Mouse (Mus musculus): ENCODE results near the gene Aaas.

Aaas gene

DNA sequence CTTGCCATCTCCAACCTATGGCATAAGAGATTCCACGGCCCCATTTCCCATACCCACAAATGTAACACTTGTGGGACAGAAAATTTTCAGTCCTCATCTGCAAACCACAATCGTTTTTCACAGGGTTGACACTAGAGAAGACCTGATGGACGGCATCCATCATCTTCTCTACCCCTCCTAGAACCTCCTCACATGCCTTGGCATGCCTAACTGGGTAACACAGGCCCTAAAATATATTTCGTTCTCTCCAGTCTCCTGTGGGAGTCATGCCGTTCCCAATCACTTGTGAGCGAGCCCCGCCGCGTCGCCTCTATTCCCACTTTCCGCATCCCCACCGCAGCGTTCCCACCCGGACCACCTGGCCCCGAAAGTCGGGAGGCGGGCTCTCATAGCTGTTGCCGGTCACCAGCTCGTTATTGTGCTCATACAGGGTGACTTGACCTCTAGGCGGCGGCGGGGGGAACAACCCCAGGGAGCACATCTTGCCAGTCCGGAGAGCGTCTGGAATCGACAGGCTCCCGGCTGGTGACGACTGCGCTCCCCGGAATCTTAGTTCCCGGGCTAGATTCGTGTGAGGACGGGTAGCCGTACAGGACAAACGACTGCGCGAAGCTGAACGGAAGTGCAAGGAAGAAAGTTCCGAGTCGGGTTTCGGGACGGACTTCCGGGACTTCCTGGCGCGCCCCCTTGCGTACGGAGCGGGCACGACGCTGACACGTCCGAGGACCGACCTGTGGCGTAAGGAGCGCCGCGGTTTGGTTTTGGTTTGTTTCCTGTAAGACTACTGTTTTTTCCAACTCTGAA is at the start of gene Aaas:
Gene Aaas (minus strand): TSS at position 634 of the 804 bp plus-strand sequence.
- peak; percentile 98 for DNase-seq (ENCODE audit: low read depth, low spot score)

DNA sequence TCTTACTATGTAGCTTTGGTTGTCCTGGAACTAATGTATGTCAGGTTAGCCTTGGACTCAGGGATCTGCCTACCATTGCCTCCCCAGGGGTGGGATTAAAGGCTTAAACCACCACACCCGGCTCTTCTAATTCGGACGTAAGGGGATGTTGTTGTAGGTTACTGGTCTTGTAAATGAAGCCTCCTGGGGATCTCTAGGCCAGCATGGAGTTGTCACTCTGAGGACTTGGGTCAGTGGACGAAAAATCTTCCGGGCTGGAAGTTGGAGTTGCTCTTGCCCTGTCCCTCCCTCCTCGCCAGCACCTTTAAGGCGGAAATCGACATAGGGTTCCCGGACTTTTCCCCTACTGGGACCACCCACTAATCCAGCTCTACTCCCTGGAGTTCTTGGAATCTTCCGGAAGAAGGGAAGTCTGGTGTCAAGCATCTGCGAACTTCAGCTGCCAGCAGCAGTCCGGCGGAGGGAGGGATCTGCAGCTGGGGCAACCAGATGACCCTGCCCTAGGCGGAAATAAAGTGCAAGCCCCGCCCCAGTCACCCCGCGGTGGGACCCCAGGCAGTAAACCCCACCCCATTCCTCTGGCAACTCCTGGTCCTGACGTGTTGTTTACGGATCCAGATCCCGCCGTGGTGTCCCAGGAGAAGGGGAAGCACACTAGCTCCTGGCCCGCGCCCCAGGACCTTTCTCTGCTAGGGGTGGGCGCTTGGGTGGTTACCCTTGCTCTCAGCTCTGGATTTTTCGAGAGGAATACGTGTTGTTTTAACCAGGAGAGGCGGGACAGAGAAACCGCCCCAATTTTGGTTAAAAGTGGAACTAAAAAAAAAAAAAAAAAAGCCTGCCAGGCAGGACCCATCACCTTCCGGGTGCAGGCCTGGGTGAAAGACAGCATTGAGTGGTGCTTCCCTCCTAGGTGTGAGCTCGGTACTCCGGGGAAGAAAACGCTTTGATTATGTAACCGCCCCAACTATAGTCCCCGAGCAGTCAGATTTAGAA is 49.0 kb upstream of the Aaas start:
- peak; percentile 73 for DNase-seq (ENCODE audit: low read depth, low spot score)

DNA sequence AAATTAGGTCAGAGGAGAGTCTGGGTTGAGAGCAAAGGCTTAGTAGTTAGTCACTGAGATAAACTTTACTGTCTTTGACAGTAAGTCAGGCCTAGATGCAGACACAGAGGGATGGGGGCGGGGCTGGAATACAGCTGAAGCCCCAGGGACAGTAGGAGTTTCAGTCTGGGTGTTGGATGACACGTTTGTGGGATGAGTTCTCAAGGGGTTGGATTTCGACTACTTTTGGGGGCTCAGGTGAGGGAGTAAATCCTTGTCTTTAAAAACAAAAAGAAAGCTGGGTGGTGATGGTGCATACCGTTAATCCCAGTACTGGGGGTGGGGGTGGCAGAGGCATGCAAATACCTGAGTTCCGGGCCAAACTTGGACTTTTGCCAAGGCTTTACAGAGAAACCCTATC is 48.1 kb upstream of the Aaas start:
- no peak for DNase-seq (ENCODE audit: low read depth, low spot score)

DNA sequence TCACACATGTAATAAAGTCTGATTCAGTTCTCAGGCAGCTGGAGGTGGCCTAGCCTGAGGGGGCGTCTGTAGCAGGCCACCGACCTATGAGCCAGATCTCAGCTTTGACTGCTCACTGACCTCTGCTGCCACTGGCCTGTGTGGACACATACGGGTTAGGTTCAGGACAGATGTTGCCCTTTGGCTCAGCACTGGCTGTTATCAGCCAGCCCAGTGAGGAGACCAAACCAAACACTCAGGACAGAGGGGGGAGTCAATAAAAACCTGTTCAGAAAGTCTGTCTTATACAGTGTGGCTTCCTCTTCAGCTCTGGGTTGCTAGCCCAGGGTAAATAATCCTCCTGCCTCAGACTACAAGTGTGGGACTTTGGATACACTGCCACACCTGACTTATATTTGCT is 44.5 kb upstream of the Aaas start:
- DNase-seq (ENCODE audit: low read depth, low spot score): no peak

DNA sequence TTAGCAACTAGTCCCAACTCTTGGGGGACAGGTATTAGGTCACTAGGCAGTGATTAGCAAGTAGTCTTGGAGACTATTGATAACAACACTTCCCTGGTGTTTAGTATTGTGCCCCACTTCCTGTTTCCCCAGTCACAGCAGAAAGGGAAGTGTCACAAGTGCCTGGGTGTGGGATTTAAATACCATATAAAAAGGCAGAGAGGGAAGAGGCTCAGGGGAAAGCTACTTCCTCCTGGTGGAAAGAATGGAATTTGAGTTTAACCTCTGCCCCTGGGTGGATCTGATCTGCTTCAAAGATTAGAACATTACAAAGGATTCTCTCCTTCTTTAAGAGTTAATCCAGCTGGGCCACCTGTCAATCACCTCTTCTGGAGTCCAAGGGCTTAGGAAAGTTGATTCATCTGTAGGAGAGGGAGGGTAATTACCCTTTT is 43.0 kb upstream of the Aaas start:
- DNase-seq (ENCODE audit: low read depth, low spot score): no peak

DNA sequence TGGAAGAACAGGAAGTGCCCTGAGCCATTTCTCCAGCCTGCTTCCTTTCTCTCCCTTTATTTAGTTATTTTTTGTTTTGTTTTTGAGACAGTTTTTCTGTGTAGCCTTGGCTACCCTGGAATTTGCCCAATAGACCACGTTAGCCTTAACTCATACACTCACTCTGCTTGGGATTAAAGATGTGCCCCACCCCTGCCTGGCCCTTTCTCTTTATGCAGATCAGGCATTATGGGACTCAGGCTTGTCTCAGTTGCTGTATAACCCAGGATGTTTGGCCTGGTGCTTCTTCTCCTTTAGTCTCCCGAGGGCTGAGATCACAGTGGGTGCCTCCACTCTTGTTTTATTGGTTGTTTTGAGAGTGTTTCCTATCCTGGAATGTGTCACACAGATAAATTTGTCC is 41.9 kb upstream of the Aaas start:
- DNase-seq (ENCODE audit: low read depth, low spot score): no peak

DNA sequence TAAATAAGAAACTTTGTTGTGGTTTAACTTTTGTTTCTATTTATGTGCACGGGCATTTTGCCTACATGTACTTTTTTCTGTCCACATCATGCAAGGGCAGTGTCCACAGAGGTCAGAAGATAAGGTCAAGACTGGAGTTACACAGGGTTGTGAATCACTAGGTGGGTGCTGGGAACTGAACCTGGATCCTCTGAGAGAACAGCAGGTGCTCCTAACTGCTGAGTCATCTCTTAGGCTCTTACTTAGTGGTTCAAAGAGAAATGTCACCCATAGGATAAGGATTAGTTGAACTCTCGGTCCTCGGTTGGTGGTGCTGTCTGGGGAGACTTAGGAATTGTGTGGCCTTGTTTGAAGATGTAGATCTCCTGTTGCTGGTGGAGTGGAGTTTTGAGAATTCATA is 38.4 kb upstream of the Aaas start:
- DNase-seq (ENCODE audit: low read depth, low spot score): no peak

DNA sequence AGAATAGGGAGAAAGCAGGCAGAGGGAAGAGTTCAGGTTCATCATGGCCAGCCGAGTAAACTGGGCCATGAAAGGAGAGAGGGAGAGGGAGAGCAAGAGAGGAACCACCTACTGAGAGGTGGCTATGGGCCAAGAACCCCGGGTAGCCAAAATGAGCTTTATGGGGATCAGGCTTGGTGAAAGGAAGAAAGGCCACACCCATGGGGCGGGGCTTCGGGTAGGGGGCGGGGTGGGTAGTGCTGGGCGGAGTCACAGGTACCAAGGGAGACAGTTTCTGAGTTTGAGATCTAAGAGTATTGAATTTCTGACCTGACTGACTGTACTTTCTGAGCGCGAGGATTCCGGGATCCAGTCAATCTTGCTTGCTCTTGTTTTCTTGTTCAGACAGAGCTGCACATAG is 36.1 kb upstream of the Aaas start:
- DNase-seq (ENCODE audit: low read depth, low spot score): peak; percentile 31

DNA sequence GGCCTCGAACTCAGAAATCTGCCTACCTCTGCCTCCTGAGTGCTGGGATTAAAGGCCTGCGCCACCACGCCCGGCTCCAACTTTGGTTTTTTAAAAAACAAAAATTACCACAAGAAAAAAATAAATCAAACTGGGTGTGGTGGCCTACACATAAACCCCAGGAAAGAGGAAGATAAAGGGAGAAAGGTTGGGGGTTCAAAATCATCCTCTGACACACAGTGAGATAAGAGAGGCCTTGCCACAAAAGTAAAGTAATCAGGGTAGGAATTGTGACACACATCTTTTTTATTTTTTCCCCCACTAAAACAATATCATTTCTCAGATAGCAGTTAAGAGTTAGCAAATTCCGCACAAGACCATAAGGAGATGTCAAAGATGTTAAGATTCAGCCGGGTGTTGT is 33.1 kb upstream of the Aaas start:
- DNase-seq (ENCODE audit: low read depth, low spot score): no peak

DNA sequence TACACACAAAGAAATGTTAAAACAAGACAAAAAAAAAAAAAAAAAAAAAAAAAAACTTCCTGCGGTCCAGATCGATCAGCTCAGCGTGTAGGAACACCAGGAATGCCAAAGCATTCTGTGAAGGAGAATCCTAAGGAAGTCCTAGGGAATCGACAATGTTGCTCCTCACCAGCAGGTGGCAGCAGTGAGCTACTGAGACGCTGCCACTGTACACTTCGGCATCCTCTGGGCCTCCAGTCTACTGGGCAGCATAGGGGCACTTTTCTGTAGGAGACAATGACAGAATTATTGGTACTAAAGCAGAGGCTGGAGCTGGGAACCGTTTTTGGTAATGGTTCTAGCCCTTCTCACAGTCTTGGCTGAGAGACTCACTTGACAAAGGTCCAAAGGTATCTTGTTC is 31.0 kb upstream of the Aaas start:
- DNase-seq (ENCODE audit: low read depth, low spot score): peak; percentile 87

DNA sequence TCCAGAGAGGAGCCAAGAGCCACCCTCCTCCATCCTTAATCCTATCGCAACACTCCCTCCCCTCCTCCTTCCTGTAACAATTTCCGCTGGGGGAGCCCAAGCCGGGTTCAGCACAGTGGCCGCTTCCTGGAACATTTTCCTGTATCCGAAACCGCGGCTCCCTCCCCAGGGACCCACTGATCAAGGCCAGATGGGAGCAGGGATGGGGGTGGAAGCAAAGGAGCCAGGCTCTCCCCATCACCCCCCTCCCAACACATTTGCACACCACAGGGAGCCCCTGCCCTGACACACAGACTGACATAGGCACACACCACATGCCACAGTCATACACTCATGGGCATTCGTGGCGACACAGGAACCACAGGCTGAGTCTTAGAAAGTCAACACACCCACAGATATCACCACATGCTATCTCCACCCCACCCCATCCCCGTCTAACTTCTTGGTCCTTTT is 27.3 kb upstream of the Aaas start:
- DNase-seq (ENCODE audit: low read depth, low spot score): peak; percentile 42

DNA sequence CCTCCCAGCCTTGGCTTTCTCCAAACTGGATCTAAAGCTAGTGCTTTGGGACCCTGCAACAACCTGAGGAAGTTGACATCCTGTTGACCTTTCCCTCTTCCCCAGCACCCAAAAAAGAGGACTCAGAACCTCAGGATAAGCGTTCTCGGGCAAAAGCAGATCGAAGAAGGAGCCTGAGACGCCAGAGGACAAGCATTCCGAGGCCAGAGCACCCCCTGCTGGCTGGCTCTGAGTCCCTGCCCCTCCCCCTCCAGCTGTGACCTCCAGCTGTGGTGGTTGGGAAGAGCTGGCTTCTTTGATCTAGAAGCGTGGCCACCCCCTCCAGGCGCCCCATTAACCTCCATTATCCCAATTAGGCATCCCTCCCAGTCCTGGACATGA is 26.6 kb upstream of the Aaas start:
- peak; percentile 90 for DNase-seq (ENCODE audit: low read depth, low spot score)

DNA sequence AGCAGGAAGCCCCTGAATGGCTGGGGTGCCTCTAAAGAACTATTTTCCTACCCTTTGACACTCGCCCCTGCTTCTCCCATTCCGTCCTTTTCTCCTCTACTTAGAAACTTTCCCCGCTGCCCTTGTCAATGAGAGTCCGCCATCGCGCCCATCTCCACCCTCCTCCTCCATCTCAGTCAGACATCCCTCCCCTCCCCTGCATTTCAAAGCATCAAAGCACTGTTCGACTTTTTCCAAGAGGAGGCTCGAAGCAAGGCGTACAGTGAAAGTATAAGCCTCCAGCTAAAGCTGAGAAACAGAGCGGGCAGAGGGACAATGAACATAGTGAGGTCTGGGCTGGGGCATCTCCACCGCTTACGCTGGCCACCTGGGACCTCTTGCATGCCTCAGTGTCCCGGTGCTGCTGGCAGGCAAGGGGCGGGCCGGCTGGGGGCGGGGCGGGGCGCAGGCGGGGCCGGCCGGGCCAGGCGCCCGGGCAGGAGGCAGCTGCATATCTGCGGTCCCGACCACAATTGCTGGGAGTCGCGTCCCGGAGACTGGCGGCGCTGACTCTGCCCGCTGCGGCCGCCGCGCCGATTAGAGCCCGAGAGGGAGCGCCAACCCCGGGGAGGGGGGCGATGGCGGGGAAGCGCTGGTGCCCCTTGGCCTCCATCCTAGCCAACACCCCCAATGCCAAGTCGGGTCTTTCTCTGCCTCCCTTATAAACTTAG is 26.0 kb upstream of the Aaas start:
- peak; percentile 68 for DNase-seq (ENCODE audit: low read depth, low spot score)

DNA sequence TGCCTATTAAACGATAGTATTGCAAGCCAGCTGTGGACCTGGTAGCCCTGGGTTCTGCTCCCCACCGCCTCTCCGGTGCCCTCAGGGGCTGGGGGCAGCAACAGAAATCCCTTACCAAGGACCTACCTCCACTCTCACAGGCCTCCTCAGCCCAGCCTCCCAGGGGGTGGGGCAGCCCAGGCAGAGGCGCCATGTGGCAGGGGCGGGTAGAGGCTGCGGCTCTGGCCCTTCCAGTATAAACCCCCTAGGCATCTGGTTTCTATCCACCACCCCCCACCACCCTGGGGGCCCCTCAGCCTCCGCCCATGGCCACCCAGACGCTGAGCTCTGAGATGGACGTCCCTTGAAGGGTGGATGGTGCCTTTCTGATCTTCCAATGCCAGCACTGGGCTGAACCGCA is 20.2 kb upstream of the Aaas start:
- no peak for DNase-seq (ENCODE audit: low read depth, low spot score)

DNA sequence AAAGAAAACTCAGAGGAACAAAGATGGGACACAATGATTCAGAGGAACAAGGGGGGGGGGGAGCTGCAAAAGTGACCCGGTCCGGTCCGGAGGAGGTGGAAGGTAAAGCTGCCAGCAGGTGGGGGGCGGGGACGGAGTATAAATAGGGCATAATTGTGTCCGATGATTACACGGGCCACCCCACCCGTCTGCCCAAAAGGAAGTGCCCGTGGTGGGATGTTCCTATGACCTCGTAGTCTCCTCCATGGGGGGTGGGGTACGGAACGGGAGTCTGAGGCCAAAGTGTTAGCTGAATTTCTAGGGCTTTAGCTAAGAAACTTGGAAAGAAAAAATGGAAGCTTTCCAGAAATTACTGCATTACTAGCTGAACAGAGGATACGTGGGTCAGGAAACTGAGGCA is 19.4 kb upstream of the Aaas start:
- DNase-seq (ENCODE audit: low read depth, low spot score): no peak

DNA sequence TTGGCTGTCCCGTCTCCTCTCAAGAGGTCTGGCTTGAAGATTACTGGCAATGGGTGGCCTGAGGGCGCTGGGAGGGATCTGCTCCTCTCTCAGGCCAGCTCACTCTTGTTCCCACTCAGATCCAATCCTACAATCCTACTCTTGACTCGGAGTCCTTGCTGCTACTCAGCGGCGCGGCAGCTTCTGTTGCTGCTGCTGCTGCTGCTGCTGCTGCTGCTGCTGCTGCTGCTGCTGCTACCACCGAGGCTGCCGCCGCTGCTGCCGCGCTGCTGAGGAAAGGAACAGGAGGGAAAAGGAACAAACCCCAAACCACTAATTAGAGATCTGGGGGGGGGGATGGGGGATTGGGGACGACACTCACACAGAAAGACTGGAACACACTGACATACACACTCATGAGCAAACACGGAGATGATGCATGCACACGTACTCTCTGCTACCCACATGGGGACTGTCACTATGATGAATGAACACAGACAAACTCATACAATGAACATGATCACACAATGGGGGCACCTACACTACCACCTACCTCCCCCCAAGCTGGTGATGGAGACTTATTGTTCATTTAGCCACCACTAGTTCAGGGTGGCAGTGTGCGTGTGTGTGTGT is 16.3 kb upstream of the Aaas start, which contains the start of gene Sp7:
Gene Sp7 (minus strand): TSS at position 450 of the 612 bp plus-strand sequence.
- no peak for DNase-seq (ENCODE audit: low read depth, low spot score)

DNA sequence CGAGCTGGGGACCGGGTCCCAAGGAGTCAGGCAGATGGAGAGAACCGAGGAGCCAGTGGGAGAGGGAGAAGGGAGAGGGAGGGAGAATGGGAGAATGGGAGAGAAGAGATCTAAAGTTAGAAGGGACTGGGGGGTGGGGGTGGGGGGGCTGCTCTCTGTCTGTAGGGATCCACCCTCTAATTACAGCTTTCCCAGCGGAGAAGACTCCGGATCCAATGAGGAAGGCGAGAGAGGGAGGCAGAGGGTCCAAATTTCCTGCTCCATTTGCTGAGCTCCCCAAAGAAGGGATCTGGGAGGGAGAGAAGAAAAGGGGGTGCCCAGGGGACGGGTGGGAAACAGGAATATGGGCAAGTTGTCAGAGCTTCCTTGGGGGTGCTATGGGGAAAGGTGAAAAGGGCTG is 15.7 kb upstream of the Aaas start:
- no peak for DNase-seq (ENCODE audit: low read depth, low spot score)

DNA sequence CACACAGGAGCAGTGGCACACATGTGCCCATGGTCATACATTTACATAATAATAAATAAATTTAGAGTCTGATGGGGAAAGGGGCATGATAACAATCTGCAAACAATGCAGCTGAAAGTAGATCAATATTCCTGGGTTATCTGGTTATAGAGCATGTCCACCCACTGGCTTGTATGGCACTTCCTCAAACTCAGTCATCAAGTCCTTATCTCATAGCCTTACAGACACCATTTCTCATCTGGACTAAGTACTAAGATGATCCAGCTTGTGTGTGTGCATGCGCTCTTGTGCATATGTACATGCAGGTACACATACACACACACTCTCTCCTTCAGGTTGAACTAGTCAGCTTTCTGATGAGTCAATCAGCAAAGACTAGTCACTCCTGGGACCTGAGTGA is 14.1 kb upstream of the Aaas start:
- DNase-seq (ENCODE audit: low read depth, low spot score): no peak

DNA sequence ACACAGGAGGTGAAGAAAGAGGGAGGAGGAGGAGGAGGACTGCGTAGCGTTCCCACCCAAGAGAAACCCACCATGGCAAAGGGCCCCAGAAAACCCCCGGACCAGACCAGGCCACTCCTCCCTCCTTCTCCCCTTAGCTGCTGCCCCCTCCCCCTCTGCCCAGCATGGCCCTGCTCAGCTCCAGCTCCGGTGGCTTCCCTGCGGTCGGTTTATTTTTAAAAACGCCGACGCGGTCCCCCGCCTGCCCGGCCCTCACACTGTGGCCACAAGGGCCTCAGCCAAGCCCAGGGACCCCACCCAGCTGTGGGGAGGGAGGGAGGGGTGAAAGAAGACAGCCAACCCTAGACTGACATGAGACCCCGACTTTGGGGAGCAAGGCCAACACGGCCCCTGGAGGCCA is 12.1 kb upstream of the Aaas start:
- no peak for DNase-seq (ENCODE audit: low read depth, low spot score)

DNA sequence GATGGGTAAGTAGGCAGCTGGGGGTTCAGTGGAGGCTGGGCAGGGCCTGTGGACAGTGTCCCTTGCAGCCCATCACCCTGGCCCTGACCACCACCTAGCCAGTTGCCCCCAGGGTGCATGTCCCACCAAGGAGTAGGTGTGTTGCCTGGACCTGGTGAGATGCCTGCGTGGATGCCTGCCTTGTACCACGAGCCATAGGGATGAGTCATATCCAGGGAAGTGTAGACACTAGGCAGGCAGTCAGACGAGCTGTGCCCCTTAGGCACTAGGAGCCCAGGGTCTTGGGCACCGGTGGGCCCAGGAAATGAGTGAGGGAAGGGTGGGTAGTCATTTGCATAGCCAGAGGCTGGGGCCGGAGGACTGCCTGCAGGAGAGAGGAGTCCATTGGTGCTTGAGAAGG is 8.3 kb upstream of the Aaas start:
- DNase-seq (ENCODE audit: low read depth, low spot score): no peak

DNA sequence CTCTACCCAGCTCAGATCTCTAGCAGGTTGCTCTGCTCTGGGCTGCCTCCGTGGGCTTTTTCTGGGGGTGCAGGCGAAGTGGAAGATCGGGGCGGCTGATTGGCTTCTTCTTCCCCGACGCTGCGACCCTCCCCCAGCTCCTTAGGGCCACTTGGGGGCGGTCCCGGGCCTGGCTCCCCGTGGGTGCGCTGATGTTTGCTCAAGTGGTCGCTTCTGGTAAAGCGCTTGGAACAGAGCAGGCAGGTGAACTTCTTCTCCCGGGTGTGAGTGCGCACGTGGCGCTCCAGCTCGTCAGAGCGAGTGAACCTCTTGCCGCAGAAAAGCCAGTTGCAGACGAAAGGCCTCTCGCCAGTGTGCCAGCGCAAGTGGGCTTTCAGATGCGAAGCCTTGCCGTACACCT is 7.6 kb upstream of the Aaas start:
- DNase-seq (ENCODE audit: low read depth, low spot score): no peak
